Mouse (Mus musculus): Measurements from ENCODE around the gene Brd9.

DNA sequence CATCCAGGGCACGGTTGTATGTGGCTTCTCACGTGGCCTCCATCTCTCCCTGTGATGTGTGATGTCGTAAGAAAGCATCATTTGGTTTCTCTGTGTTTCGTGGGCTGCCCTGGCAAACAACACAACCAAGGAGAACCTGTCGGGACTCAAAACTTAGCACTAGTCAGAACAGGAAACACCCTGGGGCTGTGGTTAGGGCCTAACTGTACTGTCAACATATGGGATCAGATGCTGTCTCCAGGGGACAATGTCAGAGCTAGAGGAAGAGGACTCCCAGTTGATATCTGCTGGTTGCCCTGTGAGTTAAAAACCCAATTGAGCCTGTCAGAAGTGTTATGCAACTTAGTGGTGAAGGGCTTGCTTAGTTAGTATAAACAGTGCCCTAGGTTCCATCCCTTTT lies 17.9 kb downstream of the Brd9 start:
- no peak for TF ChIP-seq POLR2A (IDR thresholded peaks at IDR 0.05; ENCODE audit: low read depth, low read length)
- TF ChIP-seq CTCF (IDR thresholded peaks at IDR 0.05; ENCODE audit: borderline replicate concordance, insufficient read depth, low read length): no peak
